Mouse (Mus musculus) common myeloid progenitor, adult 5-6 weeks (primary cell): ENCODE data around the gene Unc45a. TPM values are rescaled to one million over a fixed set of nuclear protein-coding genes. Genes with fewer than 3 reads are reported as not detected.
A peak's percentile ranks its signal among the peaks of the same experiment; 100 is the strongest.

Experiments
- ATAC-seq: replicated peaks from 2 replicates; pipeline ENCODE4 v1.8.0; 2016; ENCODE audit warnings: low read depth, mild to moderate bottlenecking, moderate TSS enrichment, inconsistent platforms; ENCODE audit not compliant: poor library complexity, severe bottlenecking
- total RNA-seq: library from RNA; stranded (forward); fragments of 200-1000, 187-1606 nt; gene quantifications from 2 replicates; pipeline ENCODE4 v1.2.3, GENCODE M21; 2017

Unc45a gene
- total RNA-seq, 1 experiment from 2014 or later = 15.8 TPM

DNA sequence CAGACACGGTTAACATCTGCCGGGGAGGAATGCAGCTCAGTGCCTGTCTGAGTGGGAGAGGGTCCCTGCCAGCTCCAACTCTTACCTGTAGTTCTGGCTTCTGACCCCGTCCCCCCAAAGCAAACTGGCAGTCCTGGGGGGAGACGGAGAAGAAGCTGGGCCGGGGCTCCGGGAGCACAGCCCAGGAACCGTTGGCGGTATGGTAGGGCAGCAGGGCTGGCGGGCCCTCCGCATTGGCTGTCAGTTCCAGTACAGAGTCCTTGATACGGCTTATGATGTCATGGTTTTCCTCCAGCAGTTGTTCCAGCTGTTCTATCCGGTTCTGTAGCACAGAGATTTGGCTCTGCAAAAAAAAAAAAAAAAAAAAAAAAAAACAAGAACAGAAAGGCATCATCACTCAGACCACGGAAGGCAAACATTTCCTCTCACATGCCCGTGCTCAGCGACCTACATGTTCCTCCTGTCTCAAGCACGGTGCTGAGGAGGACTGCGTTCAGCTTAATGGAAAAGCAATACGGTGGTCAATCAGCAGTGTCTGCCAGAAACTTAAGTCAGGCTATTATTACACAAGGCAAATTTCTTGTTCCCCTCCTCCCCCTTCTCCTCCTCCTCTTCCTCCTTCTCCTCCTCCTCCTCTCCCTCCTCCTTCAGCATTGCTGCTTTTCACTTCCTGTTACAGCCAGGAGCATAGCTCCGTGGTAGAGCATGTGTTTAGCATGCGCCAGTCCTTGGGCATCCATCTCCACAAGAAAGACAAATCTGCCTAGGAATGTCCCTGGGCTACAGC lies 28.0 kb upstream of the Unc45a start:
- ATAC-seq = peak; percentile 60

DNA sequence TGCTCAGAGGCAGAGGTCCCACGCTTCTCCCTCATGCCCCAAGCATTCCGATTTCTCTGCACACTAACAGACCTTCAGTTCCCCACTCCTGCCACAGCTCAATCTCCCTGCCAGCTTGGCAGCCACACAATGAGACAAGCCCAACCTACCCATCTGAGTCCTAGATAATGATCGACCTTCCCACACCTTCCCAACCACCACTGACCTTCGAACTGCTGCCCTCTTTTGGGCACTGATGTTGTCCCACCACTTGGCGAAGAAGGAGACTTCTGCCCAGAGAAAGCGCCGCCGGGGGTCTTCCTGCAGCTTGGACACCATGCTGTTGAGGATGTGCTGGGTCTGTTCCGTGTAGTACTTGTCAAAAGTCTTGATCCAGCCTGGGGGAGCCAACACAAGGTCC lies 27.2 kb upstream of the Unc45a start:
- no peak for ATAC-seq

DNA sequence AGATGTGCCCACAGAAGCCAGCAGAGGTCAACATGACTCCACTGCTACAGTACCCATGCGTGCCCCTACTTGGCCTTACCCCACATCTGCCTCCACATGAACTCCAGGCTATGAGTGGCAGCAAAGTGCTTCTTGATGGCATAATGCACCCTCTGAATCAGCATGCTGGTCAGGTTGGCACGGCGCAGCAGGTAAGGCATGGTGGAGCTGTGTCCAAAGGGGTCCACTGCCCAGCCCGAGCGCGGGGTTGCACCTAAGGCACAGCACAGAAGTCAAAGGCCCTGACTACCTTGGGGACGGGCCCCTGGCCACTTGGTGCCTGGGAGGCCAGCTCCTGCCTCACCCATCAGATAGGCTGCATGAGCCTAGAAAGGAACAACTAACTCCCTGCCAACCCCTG lies 26.4 kb upstream of the Unc45a start:
- no peak for ATAC-seq

DNA sequence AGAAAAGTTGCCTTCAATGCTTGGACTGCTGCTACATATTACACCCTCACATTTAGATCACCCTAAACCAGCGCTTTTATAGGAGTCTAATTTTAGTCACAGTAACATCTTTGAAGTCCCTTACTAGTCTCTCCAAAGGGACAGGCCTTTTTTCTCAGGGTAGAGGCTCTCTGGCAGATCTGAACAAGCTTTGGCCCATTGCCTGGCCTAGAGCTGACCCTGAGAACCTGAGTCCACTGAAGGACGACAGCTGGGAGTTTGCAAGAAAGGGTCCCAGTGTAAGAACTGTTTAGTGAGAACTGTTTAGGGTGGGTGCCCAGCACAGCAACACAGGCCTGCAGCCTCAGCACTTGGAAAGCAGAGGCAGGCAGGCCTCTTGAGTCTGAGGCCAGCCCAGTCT lies 25.0 kb upstream of the Unc45a start:
- ATAC-seq = no peak

DNA sequence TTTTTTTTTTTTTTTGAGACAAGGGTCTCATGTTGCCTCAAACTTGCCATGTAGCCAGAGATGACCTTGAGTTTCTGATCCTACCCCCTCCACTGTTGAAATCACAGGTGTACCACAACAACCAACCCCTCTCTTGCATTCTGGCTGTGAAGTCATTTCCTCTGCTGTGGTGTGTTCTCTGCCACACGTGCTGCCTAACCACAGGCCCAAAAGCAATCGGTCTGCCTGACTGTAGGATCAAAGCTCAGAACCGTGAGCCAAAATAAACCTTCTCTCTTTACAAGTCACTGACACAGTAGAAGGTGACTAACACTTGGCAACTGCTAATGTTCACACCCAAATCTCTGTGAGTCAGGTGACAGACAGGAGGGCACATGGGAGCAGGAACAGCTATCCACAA lies 19.6 kb upstream of the Unc45a start:
- ATAC-seq = no peak

DNA sequence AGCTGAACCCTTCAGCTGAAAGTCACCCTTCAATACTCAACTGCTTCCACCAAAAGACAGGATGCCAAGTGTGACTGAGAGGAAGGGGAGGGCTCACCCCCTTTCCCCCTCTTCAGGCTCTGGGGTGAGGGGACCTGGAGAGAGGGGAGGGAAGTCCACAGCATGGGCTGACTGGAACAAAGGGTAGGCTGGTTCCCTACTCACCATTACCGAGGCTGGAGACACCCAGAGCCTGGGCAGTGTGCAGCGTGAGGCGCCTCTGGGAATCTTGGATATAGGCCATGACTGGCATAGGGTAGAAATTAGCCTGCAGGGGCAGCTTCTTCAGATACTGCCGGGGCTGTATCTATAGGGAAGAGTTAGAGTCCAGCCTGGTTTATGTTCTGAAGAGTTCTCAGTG lies 17.2 kb upstream of the Unc45a start:
- ATAC-seq = no peak

DNA sequence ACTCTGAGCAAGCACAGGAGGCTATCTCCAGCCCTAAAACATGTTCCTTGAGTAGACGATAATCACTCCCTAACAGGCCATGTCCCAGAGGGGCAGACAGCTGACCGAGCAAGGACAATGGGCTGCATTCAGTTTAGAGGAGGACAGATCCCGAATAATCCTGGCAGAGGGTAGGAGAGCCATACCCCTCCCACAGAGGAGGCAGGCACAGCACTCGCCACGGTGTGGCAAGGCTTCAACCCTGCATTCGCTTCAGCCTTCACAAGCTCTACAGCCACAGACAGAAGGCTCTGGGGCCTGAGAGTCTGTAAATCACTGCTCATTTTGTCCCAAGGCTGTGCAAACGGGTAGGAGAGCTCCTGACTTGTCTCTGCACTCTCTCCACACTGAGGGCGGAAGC lies 16.4 kb upstream of the Unc45a start:
- no peak for ATAC-seq

DNA sequence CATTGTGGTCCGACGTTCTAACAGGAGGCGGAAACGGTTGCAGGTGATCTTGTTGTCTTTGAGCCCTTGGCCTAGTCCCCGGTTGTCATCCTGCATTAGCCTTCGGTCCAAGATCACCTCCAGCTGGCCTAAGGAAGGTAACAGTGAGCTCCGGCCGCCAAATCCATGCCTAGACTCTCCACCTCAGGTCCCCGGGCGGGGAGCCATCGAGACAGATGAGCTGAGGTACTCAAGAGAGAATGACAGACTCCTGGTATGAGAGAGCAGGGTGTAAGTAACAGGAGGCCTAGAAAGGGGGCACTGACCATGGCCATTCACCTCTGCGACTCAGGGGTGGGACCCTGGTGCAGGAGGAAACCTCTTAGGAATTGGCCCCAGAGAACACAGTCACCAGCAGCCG lies 15.5 kb upstream of the Unc45a start:
- no peak for ATAC-seq

DNA sequence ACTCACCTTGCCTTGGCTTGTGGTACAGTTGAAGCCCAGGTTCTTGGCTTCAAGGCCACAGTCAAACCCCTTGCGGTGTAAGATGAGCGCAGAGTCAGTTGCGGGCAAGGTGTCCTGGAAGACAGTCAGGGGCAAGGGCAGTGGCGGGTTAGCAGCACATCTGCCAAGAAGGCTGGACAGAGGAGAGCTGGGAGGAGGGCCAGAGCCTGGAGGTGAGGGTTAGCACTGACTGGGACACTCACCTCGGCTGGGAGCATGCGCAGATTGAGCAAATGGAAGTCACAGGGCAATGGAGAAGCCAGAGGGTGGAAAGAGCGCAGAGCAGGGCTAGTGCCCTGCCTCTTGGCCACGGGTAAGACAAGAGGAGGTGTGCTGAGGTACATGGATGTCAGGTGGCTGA lies 12.1 kb upstream of the Unc45a start:
- no peak for ATAC-seq

DNA sequence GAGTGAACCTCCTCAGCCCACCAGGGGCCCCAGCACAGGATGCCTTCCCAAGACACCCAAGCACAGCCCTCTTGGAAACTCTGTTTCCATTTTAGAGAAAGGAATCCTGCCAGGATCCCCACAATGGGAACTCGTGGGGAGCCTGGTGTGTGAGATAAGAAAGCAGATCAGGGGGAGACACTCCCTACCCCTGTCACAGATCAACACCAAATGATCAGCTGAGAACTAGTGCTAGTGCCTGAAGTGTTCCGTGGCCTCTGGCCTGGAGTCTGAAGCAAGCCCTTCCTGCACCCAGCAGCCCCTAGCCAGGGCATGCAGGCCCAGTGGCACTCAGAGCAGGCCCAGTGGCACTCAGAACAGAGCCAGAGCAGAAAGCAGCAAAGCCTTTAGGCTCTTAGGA lies 10.0 kb upstream of the Unc45a start:
- ATAC-seq = peak; percentile 31; the same call in 1 of the 2 replicates

DNA sequence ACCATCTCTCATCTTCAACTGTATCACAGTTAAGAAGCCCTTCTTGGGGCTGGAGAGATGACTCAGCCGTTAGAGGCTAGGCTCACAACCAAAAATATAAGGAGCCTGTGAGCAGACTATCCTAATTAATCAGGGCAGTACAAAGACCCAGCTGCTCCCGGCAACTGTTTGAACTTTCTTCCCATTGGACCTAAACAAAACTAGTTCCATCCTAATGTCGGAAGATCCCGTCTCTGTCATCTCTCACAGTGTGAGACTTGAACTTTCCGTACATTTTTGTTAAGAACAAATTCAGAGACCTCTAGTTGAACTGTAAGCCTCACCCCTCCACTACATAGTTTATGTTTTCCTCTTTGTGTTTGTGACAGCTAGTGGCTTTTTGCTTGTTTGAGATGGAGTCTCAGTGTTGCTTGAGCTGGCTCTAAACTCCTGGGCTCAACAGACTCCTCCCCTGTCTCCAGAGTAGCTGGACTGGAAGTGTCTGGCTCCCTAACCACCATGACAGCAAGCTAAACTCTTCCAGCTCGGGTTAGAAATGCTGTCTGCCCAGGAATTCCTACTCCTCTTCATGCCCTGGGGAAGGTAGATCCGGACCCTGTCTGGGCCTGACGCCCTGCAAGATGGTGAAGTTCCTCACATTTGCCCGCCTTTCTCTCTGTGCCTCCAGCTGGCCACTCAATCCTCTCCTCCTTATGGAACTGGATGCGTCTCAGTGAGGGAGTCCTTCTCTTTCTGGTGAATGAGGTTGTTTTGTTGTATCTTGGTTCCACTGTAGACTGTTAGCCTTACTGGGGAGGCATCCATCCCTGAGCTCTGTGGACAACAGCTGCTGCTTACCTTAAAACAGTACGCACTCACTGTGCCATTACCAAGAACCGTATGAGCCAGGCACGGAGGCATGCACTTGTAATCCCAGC lies 7.1 kb upstream of the Unc45a start:
- no peak for ATAC-seq

DNA sequence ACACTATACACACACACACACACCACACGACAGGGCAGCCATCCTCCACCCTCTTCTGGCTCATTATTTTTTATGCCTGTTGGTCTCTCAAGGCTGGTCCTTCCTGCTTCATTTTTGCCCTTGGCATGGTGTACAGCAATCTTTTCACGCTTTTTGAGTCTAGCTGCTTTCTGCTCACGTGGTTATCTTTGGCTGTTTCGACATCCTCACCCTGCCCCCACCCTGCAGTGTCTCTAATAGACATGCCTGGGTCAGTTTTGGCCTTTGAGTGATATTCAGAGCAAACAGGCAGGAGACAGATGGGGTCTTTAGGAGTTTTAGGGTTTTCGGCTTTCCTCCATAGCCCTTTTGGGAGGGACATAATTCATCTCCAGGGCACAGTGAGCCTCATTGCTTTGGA lies 6.0 kb upstream of the Unc45a start:
- ATAC-seq = no peak

DNA sequence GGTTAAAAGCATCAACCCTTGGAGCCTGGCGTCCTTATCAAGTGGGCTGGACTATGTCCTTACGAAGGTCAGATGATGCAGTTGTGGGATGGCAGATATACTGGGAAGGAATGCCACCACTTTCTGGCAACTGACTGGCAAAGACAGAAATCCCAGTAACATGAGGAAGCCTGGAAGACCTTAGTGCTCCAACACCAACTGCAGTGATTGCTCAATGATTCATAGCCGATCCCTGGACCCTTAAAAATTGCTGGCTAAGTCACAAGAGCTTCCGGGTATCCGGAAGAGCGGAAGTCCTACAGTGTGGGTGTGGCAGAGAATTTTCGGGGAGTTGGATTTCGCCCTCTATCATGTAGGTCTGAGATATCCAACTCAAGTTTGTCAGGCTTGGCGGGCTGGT lies 5.4 kb upstream of the Unc45a start:
- ATAC-seq = no peak

DNA sequence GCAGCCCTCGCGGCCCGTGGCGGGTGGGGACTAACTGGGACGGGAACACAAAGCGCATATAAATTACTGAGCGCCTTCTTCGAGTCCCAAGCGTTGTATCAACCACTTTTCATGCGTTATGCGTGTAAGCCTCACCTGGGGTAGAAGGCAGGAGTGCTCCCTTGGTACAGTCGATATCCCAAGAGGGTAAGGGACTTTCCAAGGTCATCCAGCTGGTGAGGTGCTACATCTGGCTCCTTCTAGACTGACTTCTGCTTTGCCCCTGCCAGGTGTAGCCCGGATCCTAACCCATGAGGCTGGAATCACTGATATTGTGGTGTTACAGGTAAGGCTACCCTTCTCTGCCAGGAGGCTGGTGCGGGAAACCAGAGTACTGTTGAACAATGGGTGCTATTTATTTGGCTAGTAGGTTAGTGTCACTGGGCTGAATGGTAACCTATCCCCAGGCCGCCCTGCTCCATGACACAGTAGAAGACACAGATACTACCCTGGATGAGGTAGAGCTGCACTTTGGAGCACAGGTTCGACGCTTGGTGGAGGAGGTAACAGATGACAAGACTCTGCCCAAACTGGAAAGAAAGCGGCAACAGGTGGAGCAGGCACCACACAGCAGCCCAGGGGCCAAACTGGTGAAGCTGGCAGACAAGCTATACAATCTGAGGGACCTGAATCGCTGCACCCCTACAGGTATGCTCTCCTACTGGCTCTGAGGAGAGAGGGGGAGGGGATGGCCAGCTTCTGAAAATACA lies 2.6 kb upstream of the Unc45a start:
- ATAC-seq = no peak

DNA sequence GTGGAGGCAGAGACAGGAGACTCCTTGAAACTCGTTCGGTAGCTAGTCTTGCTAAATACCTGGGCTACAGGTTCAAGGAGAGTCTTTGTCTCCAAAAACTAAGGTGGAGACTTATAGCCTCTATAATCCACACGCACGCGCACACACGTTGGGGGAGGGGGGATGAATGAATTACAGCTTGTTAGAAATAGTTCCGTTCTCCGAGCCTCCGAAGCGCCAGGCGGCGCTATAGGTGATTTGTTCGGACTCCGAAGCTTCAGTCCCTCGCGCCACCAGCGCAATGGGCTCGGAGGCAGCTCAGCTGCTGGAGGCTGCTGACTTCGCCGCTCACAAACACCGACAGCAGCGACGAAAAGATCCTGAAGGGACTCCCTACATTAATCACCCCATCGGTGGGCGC lies 2.1 kb upstream of the Unc45a start, which contains the start of gene Hddc3:
Hddc3 (plus strand) TSS at position 247 of the 400 bp plus-strand sequence.
- peak; percentile 64 for ATAC-seq

DNA sequence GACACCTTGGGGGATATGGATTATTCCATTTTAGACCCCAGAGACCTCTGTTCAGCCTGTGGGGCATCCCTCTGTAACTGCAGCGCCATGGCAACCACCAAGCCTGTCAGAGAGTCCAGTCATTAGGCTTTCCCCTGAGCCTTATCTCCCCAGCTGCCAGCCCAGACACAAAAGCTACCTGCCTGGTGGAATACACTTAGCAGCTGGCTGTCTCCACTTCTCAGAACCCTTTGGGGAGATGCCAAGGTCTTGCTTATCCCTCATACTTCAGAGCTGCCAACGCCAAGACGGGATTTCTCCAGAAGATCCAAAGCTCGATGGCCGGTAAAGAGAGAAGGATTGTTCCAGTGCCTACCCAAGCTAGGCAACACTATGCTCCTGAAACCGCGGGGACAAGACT lies 988 bp upstream of the Unc45a start:
- ATAC-seq = no peak

DNA sequence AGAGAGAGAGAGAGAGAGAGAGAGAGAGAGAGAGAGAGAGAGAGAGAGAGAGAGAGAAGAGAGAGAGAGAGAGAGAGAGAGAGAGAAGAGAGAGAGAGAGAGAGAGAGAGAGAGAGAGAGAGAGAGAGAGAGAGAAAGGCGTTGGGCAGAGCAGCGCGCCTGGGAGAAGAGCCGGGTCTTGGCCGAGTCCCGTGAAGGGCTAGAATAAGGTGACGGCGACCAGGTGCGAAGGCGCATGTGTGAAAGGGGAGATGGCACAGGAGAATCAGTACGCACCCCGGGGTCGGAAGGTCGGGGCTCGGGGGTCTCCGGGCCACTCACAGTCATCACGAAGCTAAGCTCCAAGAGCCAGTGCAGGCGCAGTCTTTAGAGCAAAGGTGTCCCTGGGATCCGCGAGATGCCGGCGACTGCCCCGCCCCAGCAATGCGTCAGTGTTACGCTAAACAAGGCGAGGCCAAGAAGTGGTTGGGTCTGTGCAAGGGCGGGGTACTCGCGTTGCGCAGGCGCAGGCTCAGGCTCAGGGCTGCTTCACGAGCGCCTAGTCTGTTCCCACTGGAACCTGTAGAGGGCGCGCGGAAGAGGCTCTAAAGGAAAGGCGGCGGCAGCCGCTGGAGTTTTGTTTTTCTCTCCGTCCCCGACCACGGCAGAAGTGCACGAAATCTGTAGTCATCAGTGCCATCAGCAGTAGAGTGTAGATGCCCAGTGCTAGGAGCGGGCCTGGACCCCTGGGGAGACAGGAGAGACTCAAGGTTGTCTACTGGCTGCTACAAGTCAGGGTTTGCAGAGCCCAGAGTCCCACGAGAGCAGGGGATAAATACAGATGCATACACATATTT lies 794 bp downstream of the Unc45a start:
- peak; percentile 84 for ATAC-seq

DNA sequence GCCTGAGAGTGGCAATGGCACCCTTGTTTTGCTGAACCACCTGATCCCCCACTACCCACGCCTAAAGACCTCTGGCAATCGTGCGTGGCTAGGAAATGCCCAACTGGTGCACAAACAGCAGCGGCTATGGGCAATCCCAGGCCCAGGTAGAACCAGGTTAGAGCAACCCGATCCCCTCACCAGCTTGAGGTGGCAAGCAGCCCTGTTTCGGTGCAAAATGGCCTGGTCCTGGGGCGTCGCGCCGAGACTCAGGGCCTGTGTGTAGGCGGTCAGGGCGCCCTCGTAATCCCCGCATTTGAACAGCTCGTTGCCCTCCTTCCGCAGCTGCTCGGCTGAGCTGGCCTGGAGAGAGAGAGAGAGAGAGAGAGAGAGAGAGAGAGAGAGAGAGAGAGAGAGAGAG lies 1.4 kb downstream of the Unc45a start:
- no peak for ATAC-seq

DNA sequence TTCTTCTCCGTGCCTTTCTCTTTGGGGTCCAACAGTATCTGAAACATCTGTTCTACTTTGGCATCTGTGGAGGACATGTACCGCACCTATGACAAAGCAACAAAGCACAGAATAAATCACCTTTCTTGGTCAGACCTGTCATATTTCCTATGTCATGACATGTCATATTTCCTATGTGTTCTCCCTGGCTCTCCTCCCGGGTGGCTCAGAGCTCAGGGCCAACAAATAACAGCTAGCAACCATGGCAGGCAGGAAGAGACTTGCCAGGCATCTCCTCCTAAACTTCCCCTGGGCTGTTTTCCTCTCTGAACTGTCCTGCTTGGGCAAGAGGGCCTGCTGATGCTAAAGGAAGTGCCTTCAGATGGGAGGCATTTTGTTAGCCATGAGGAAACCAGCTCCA lies 3.9 kb downstream of the Unc45a start:
- ATAC-seq = no peak

DNA sequence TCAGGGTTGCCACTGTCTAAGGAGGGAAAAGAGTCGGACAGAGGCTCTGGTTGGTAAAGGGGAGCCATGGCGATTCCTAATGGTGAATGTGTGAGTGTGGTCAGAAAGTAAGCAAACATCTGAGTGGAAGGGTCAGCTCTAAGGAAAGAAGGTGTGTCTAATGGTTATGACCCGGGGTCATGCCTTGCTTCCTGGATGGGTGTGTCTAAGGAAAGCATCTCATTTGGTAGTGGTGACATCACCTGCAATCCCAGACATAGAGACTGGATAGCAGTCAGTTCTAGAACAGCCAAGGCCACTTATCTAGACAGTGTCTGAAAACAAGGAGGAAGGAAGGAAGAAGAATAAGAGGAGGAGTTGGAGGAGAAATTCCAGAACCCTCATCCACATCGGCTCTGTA lies 6.0 kb downstream of the Unc45a start:
- no peak for ATAC-seq
